Mouse (Mus musculus) kidney, embryonic 16.5 days (tissue): ENCODE measurements around the gene Ppfia1. TPM values are rescaled to one million over a fixed set of nuclear protein-coding genes. Genes with fewer than 3 reads are reported as not detected.
A peak's percentile ranks its signal among the peaks of the same experiment; 100 is the strongest.

Experiments
- ATAC-seq: fragments of 200-750 bp; cut with Nextera tagmentation; 2 replicates; pipeline ENCODE4 v1.8.0; 2017; ENCODE audit warnings: moderate TSS enrichment; ENCODE audit not compliant: low FRiP score, low TSS enrichment
- H3K27ac ChIP-seq: fragments of 300-500 bp; sonication (generic); 2 replicates; pipeline ENCODE4 v1.5.1; 2014; ENCODE audit warnings: low read length
- H3K27me3 ChIP-seq: fragments of 300-500 bp; sonication (generic); 2 replicates; pipeline ENCODE4 v1.6.1; 2014; ENCODE audit warnings: low read length, control low read depth, mixed read lengths; ENCODE audit not compliant: insufficient read depth
- H3K36me3 ChIP-seq: fragments of 300-500 bp; sonication (generic); 2 replicates; pipeline ENCODE4 v1.6.1; 2014; ENCODE audit warnings: low read length, control low read depth, mixed read lengths; ENCODE audit not compliant: insufficient read depth
- H3K4me1 ChIP-seq: fragments of 300-500 bp; sonication (generic); 2 replicates; pipeline ENCODE4 v1.6.1; 2014; ENCODE audit warnings: low read length, control low read depth, mixed read lengths; ENCODE audit not compliant: insufficient read depth
- H3K4me2 ChIP-seq: fragments of 300-500 bp; sonication (generic); replicated peaks from 2 replicates; pipeline ENCODE4 v1.6.1; 2014; ENCODE audit warnings: low read depth, low read length
- H3K4me3 ChIP-seq: fragments of 300-500 bp; sonication (generic); 2 replicates; pipeline ENCODE4 v1.5.1; 2014; ENCODE audit warnings: mild to moderate bottlenecking, low read length
- H3K9ac ChIP-seq: fragments of 300-500 bp; sonication (generic); replicated peaks from 2 replicates; pipeline ENCODE4 v1.6.1; 2014; ENCODE audit warnings: low read length
- H3K9me3 ChIP-seq: fragments of 300-500 bp; sonication (generic); 2 replicates; pipeline ENCODE4 v1.6.1; 2016; ENCODE audit warnings: low read length, control low read depth
- WGBS: fragments of 180-500 bp; shearing (Covaris S2); extraction: QIAGEN DNeasy Blood & Tissue Kit; methylation state at CpG from one replicate; pipeline ENCODE4 v1.1.7; 2014; 5-methylcytosine and 5-hydroxymethylcytosine counted together
- polyA plus RNA-seq: library from polyadenylated mRNA; unstranded; fragments of >200 nt; fragmentation: Nextera tagmentation; extraction: Ambion mirVana; gene quantifications from 2 replicates; pipeline ENCODE4 v1.2.1, GENCODE M21; 2015

The Ppfia1 gene
- polyA plus RNA-seq, 1 experiment from 2014 or later: 37.7 TPM

- Histone ChIP-seq H3K4me3 (no peak overlapping the region), H3K9ac (no peak overlapping the region), H3K27ac (peak overlapping the region; percentile 20; the same call in 1 of the 2 replicates), H3K36me3 (no peaks in the 10 kb centered on the region), H3K9me3 (no peaks in the 10 kb centered on the region), H3K4me2 (no peak overlapping the region), H3K4me1 (no peaks in the 10 kb centered on the region), H3K27me3 (no peaks in the 10 kb centered on the region)
- peak; percentile 71 for ATAC-seq
- WGBS: 70% methylated on average over 5 of the region's 5 CpGs
Measured at GRCm38 (mm10) chr7:144572234-144572633, 18.7 kb upstream of the Ppfia1 start.

DNA sequence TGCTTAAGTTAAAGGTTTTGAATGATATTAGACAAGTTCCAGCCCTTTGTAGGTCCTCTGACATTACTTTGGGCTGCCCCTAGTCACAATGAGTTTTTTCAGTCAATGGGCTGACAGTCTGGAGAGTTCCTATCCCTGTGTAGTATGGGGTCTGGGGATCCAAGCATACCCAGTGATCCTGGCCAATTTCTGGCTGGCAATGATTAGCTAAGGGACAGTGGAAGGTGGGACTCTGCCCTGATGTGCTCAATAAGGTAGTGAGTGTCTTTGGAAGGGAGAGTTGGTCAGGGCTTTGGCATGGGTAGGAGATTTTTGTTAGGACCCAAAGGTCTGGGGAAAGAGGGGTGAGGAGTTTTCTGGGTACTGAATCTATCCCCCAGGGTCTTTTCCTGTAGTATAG, 18.1 kb upstream of the Ppfia1 start:
- ATAC-seq: peak; percentile 85
- H3K9me3 ChIP-seq: no peaks in the 10 kb centered on the region
- no peak overlapping the region for H3K4me2 ChIP-seq
- no peaks in the 10 kb centered on the region for H3K4me1 ChIP-seq
- H3K27ac ChIP-seq: peak overlapping the region; percentile 20; the same call in 1 of the 2 replicates
- no peak overlapping the region for H3K4me3 ChIP-seq
- H3K9ac ChIP-seq: no peak overlapping the region
- H3K27me3 ChIP-seq: no peaks in the 10 kb centered on the region
- no peaks in the 10 kb centered on the region for H3K36me3 ChIP-seq

DNA sequence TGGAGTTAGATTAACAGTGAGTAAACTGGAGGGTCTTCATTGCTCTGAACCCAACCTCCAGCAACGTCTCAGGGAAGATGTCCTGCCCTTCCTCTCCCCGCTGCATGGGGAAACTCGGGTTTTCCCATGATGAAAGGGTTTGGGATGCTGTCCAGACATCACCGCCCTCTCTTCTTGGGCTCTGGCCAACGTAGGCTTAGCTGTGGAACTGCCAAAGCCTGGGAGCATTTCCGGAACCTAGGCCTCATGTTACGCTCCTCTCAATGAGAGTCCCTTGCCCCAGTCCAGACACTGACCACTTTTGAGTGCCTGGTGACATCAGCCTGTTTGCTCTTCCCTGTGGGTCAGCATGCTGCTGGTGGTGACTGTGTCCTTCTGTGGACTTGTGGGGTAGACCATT, 15.9 kb upstream of the Ppfia1 start:
- H3K27ac ChIP-seq: no peak overlapping the region
- WGBS: 69% methylated on average over 7 of the region's 7 CpGs

DNA sequence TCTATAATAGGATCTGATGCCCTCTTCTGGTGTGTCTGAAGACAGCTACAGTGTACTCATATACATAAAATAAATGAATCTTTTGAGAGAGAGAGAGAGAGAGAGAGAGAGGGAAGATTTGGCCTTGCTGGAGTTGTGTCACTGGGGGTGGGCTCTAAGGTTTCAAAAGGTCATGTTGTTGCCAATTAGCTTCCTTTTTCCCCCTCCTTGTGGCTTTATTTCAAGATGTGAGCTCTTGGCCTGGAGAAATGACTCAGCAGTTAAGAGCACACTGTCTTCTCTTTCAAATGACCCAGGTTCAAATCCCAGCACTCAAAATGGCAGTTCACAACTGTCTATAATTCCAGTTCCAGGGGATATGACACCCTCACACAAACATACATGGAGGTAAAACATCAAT, 14.6 kb upstream of the Ppfia1 start:
- Histone ChIP-seq H3K9ac (no peak overlapping the region), H3K4me2 (no peak overlapping the region), H3K4me3 (no peak overlapping the region), H3K27me3 (no peaks in the 10 kb centered on the region), H3K27ac (no peak overlapping the region), H3K36me3 (no peaks in the 10 kb centered on the region), H3K4me1 (no peaks in the 10 kb centered on the region), H3K9me3 (no peaks in the 10 kb centered on the region)
- ATAC-seq: no peak

More for the DNA sequence above, 15.9 kb upstream of the Ppfia1 start:
- Histone ChIP-seq H3K4me1 (no peaks in the 10 kb centered on the region), H3K36me3 (no peaks in the 10 kb centered on the region), H3K27me3 (no peaks in the 10 kb centered on the region), H3K4me3 (no peak overlapping the region), H3K9me3 (no peaks in the 10 kb centered on the region), H3K4me2 (no peak overlapping the region), H3K9ac (no peak overlapping the region)
- ATAC-seq: no peak

DNA sequence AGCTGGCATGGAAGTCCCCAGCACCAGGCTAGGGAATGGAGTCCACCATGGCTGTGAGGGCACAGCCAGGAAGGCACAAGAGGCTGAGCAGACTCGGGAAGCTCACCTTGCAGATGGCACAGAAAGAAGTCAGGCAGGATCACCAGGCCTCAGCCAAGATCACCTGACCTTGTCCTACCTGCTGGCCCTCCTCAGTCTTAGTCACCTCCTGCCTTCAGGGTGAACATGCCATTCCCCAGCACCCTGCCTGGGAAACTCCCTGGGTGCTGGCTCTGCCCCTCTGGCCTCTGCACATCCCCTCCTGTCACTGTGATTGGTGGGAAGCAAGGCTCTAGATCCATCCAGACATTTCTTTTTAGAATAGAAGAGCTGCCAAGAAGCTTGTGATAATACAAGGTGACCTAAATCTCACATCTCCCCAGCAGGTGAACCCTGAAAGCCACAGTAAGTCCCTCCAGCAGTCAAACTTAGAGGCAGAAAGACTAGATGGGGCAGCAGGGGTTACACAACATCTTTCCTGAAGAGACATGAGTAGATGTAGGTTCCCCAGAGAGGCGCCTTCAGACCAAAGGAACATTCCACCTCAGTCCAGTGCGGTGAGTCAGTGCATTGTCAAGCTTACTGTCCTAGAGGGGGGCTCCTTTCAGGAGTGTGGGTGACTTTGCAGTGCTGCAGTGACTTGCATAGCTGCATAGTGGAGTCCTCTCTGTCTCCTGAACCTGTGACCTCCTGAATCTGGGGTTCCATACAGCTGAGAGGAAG, 13.6 kb upstream of the Ppfia1 start:
- no peaks in the 10 kb centered on the region for H3K9me3 ChIP-seq
- H3K9ac ChIP-seq: no peak overlapping the region
- H3K4me3 ChIP-seq: no peak overlapping the region
- H3K4me1 ChIP-seq: no peaks in the 10 kb centered on the region
- WGBS: 80% methylated on average over 3 of the region's 3 CpGs
- H3K36me3 ChIP-seq: no peaks in the 10 kb centered on the region
- no peaks in the 10 kb centered on the region for H3K27me3 ChIP-seq
- no peak for ATAC-seq
- H3K27ac ChIP-seq: no peak overlapping the region
- no peak overlapping the region for H3K4me2 ChIP-seq

- WGBS: 56% methylated on average over 9 of the region's 9 CpGs
- Histone ChIP-seq H3K4me2 (no peak overlapping the region), H3K9me3 (no peaks in the 10 kb centered on the region), H3K4me1 (no peaks in the 10 kb centered on the region), H3K9ac (no peak overlapping the region), H3K36me3 (no peaks in the 10 kb centered on the region), H3K27ac (no peak overlapping the region), H3K27me3 (no peaks in the 10 kb centered on the region), H3K4me3 (no peak overlapping the region)
- 0 out of 2 replicates have a peak, but pooled peaks have one; percentile 55 for ATAC-seq
Measured at GRCm38 (mm10) chr7:144563456-144564155, 10.1 kb upstream of the Ppfia1 start.

DNA sequence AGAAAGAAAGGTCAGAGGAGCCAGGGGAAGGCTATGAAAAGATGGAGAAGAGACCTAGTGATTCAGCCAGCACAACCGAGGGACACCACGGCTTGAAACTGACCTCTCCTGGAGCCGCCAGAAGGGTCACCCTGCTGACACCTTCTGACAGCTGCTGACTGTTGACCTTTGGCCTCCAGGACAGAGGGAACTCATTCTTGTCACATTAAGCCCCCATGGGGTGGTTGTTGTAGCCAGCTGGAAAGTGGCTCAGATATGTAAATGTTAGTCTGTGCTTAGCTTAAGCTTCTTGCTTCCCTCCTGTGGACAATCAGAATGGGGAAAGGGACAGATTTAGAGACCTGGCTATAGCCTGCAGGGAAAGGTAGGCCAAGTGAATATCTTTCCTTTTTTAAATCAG, 8.5 kb upstream of the Ppfia1 start:
- Histone ChIP-seq H3K27me3 (no peaks in the 10 kb centered on the region), H3K4me1 (no peaks in the 10 kb centered on the region), H3K9me3 (no peaks in the 10 kb centered on the region), H3K27ac (no peak overlapping the region), H3K4me2 (no peak overlapping the region), H3K36me3 (no peaks in the 10 kb centered on the region), H3K4me3 (no peak overlapping the region), H3K9ac (no peak overlapping the region)
- WGBS: 28% methylated on average over 3 of the region's 3 CpGs
- no peak for ATAC-seq

DNA sequence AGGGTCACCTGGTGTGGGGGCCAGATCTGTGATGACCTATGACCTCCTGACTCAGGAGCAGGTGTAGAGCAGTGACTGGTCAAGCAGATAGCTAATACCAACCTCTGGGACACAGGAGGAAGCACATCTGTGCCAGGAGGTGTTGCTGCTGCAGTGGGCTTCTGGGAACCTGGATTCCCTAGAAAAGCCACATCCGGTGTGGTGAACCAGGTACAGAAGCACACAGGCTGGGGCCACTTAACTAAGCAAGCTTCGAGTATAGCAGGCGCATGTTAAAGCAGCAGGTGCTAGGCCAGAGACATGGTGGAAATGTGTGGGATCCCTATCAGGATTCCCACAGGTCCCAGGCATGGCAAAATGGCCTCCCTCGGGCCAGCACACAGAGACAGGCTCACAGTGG, 7.1 kb upstream of the Ppfia1 start:
- no peaks in the 10 kb centered on the region for H3K4me1 ChIP-seq
- H3K4me2 ChIP-seq: no peak overlapping the region
- no peaks in the 10 kb centered on the region for H3K9me3 ChIP-seq
- no peaks in the 10 kb centered on the region for H3K27me3 ChIP-seq
- no peaks in the 10 kb centered on the region for H3K36me3 ChIP-seq
- H3K27ac ChIP-seq: no peak overlapping the region
- 87% methylated on average over 4 of the region's 4 CpGs for WGBS
- H3K4me3 ChIP-seq: no peak overlapping the region
- ATAC-seq: no peak
- no peak overlapping the region for H3K9ac ChIP-seq

DNA sequence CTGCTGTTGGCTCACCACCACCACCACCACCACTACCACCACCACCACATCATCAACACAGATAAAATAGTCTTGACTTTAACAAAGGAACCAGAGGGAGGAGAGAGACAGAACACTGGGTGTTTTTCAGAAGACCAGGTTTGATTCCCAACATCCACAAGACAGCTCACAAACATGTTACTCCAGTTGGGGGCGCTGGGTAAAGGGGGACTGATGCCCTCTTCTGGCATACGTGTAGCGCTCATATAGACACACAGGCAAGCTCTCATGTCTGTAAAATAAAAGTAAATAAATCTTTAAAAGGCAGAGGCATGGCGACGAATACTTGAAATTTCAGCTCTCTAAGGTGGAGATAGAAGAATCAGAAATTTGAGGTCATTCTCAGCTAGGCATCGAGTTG, 5.0 kb upstream of the Ppfia1 start:
- Histone ChIP-seq H3K4me2 (no peak overlapping the region), H3K27me3 (no peaks in the 10 kb centered on the region), H3K9me3 (no peaks in the 10 kb centered on the region), H3K4me1 (peaks cover 3% of the 10 kb centered on the region; the same call in 1 of the 2 replicates), H3K27ac (no peak overlapping the region), H3K4me3 (no peak overlapping the region), H3K9ac (no peak overlapping the region), H3K36me3 (no peaks in the 10 kb centered on the region)
- WGBS: 46% methylated on average over 6 of the region's 6 CpGs
- ATAC-seq: no peak

DNA sequence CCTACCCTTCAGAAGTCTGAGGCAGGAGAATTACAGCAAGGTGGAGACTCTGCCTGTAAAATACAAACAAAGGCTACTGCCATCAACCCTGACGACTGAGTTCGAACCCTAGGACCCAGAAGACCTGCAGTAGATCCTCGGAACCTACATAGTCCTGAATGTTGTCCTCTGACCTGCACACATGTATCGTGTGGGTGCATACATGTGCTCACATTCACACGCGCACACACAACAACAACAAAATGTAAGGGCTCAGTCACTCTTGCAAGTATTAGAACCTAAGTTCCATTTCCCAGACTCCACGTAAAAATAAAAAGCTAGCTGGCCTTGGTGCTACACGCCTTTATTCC, 569 bp upstream of the Ppfia1 start:
- H3K36me3 ChIP-seq: peaks cover 14% of the 10 kb centered on the region
- WGBS: 20% methylated on average over 8 of the region's 8 CpGs
- no peak overlapping the region for H3K27ac ChIP-seq
- H3K4me2 ChIP-seq: peak overlapping the region; percentile 88
- peaks cover 19% of the 10 kb centered on the region for H3K4me1 ChIP-seq
- peak overlapping the region; percentile 95 for H3K4me3 ChIP-seq
- H3K9me3 ChIP-seq: no peaks in the 10 kb centered on the region
- H3K27me3 ChIP-seq: no peaks in the 10 kb centered on the region
- ATAC-seq: peak; percentile 11; the same call in 1 of the 2 replicates
- H3K9ac ChIP-seq: peak overlapping the region; percentile 96
